ENCODE assay signal across 26 mouse cellular contexts in genomic region chr11:116775407-116775806, GRCm38 (mm10). TPM values are rescaled to one million over a fixed set of nuclear protein-coding genes. Genes with fewer than 3 reads are reported as not detected.
"Had no signal": no experiment of that assay in that cellular context is flagged by ENCODE, and none has a peak within 500 bp of the region (broad histone marks: within the 10 kb centered on the region; RNA-seq: fewer than 3 reads in every experiment).

Gene St6galnac1 (minus strand): TSS chr11:116775507.

- ATAC-seq: liver, postnatal 0 days; lung, postnatal 0 days; midbrain, embryonic 16.5 days had no signal

- H3K9me3 ChIP-seq: liver, embryonic 15.5 days; lung, embryonic 15.5 days; midbrain, embryonic 12.5 days; neural tube, embryonic 13.5 days; neural tube, embryonic 15.5 days had no signal

- H3K9ac ChIP-seq: liver, embryonic 15.5 days; liver, postnatal 0 days; lung, embryonic 15.5 days; midbrain, embryonic 12.5 days; neural tube, embryonic 13.5 days; neural tube, embryonic 15.5 days had no signal

- H3K27me3 ChIP-seq: liver, embryonic 15.5 days; lung, embryonic 15.5 days; midbrain, embryonic 12.5 days; neural tube, embryonic 13.5 days; neural tube, embryonic 15.5 days had no signal

- DNase-seq: liver, postnatal 0 days; lung, adult 2 months; lung, postnatal 14 days; lung, postnatal 36 days; midbrain, embryonic 14.5 days; right cerebral cortex, postnatal 14 days; right cerebral cortex, postnatal 4 days; spleen, adult 18-20 months; thymus, adult 18-20 months; thymus, postnatal 14 days; thymus, postnatal 36 days had no signal

- H3K4me3 ChIP-seq: liver, embryonic 15.5 days; lung, embryonic 15.5 days; megakaryocyte, embryonic 14.5 days; midbrain, embryonic 12.5 days; myocyte; neural tube, embryonic 13.5 days; neural tube, embryonic 15.5 days had no signal

- H3K27ac ChIP-seq: liver, embryonic 15.5 days; lung, embryonic 15.5 days; macrophage; midbrain, embryonic 12.5 days; neural tube, embryonic 13.5 days; neural tube, embryonic 15.5 days had no signal

- H3K4me1 ChIP-seq: liver, embryonic 15.5 days; lung, embryonic 15.5 days; midbrain, embryonic 12.5 days; neural tube, embryonic 13.5 days; neural tube, embryonic 15.5 days had no signal

- H3K36me3 ChIP-seq: liver, embryonic 15.5 days; lung, embryonic 15.5 days; midbrain, embryonic 12.5 days; neural tube, embryonic 13.5 days; neural tube, embryonic 15.5 days had no signal

RNA-seq across cellular contexts. Expression of gene St6galnac1, which starts in this region (rescaled TPM):
- total RNA-seq: megakaryocyte progenitor cell, adult 5-6 weeks had no signal
- polyA plus RNA-seq: liver, embryonic 15.5 days; liver, postnatal 0 days; lung, embryonic 15.5 days; lung, postnatal 0 days; macrophage; midbrain, embryonic 12.5 days; midbrain, embryonic 14.5 days; midbrain, embryonic 16.5 days; myocyte; neural tube, embryonic 11.5 days; neural tube, embryonic 13.5 days; neural tube, embryonic 15.5 days; stomach, embryonic 14.5 days; stomach, embryonic 16.5 days; thymus, postnatal 0 days had no signal
